Mouse (Mus musculus) adrenal gland, postnatal 10 days (tissue): Measurements from ENCODE around the gene Csf3r. TPM values are rescaled to one million over a fixed set of nuclear protein-coding genes. Genes with fewer than 3 reads are reported as not detected.
A peak's percentile ranks its signal among the peaks of the same experiment; 100 is the strongest.

ENCODE experiments used
- DNase-seq: peaks from one replicate; pipeline ENCODE4 v3.0.0; 2021; ENCODE audit warnings: mixed read lengths
- total RNA-seq, 2 experiments: library from RNA; stranded (reverse); gene quantifications; 2 replicates each; pipeline ENCODE4 v1.2.3; 2021

Gene Csf3r
- total RNA-seq, 2 experiments from 2014 or later = 1.4 to 1.9 TPM

DNA sequence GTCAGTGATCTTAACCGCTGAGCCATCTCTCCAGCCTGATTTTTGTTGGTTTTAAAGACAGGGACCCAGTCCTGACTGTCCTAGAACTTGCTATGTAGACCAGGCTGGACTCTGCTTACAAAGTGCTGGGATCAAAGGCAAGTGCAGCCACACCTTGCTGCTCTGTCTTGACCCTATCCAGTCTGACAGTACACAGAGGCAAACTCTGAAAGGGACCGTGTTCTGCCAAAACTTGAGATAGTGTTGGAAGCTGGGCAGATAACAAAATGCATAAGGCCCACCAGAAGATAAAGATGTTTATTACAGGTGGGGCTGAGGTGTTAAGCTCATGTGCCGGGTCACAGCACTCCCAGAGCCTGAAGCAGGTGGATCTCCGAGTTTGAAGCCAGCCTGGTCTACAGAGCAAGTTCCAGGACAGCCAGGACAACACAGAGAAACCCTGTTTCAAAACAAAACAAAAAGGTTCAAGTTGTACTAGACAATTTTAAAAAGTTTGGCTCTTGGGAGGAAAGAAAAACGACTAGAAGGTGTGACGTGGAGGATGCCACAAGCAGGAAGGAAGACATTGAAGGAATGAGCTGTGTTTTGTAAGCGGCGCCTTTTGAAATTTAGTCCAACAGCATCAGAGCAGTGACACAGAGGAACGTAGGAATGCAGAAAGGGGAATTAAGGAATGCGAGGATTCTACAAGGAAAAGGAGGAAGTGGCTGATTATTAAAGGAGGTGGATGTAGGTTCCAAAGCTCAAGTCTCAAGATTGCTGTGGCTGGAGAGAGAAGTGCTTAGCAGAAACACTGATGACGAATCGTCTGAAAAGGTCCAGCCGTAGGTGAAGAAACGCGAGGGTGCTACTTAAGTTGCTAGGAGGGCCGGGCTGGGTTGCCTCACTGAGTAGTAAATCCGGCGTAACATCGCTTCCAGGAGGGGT, 33.1 kb downstream of the Csf3r start:
- no peak for DNase-seq

DNA sequence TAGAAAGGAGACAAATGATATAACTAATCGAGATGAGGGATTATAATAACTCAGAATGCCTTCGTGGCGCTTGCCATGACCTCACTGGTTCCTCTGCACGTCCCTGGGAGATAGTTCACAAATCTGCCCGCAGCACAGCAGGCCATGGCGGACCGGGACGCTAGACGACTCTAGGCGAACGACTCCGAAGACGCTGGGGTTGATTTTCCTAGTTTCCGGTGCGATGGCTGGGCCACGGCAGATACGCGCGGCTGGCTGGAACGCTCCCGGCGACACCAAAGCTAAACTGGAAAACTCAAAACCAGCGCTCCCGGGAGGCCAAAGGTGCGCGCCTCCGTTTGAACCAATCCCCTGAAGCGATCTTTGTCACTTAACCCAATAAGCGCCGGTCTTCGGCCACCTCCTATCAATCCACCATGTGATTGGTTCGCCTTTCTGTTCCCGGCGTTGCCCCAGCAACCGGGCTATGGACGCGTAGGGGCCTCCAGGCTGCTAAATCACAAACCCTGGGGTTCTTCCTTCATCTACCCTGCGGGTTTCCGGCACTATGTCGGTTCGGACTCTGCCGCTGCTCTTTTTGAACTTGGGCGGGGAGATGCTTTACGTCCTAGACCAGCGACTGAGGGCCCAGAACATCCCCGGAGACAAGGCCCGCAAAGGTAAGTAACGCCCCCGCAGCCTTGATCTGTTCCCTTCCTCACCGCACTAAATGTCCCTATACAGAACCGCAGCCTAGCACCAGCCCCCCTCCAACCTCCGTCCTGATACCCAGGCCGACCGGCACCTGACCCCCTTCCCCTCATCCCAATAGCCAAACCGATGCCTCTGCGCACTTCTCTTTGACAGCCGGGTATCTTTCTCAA, 34.0 kb downstream of the Csf3r start, which contains the start of gene Oscp1:
TSS of gene Oscp1 (plus strand) at position 432 of the 863 bp plus-strand sequence.
- peak; percentile 92 for DNase-seq

DNA sequence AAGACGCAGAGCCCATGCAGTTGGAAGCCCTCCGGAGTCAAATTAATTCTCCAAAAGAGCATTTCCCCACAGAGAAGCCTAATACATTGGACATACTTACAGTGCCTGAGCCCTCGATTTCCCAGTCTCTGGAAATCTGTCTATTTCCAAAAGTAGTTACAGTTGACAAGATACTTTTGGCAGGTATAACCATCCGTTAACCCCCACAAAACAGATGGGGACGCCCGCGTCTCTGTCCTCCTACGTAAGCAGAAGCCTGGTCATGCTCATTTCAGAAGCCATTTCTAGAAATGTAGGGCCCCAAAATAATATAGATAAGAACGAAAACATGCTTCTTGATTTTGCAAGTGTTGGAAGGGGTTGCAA, 34.6 kb downstream of the Csf3r start:
- no peak for DNase-seq

DNA sequence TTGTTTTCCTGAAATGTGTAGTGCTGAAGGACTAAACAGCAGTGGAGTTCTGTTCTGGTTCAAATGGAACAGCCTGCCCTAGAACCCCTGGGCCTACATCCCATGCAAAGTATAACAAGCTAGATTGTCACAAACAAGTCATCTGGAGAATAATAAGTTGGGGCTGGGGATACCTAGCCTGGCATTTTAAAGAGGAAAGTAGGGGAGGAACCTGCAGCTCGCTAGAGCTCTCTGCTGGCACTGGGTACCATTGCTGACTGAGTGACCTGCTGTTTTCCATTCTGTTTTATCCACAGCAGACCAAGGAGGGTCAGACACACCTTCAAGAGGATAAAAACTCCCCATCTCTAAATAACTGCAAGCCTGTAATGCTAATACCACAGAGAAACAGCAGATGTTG, 38.5 kb downstream of the Csf3r start:
- DNase-seq = peak; percentile 34

DNA sequence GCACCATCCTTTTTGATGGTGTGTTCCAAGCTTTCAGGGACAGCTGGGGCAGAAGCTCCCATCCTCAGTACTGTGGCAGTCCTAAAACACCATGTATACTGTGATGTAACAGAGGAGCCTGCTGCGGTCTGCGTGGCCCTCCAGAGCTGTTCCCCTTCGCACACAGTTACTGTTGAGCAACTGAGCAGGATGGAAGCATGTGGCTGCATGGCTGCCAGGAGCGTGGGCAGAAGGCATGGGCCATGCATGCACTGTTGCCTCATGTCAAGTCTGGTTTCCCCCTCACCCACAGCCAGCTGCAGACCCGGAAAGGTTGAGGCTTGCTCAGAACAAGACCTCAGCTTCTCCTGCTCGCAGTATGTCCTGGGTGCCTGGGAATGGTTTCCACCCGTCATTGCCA, 40.9 kb downstream of the Csf3r start:
- no peak for DNase-seq

DNA sequence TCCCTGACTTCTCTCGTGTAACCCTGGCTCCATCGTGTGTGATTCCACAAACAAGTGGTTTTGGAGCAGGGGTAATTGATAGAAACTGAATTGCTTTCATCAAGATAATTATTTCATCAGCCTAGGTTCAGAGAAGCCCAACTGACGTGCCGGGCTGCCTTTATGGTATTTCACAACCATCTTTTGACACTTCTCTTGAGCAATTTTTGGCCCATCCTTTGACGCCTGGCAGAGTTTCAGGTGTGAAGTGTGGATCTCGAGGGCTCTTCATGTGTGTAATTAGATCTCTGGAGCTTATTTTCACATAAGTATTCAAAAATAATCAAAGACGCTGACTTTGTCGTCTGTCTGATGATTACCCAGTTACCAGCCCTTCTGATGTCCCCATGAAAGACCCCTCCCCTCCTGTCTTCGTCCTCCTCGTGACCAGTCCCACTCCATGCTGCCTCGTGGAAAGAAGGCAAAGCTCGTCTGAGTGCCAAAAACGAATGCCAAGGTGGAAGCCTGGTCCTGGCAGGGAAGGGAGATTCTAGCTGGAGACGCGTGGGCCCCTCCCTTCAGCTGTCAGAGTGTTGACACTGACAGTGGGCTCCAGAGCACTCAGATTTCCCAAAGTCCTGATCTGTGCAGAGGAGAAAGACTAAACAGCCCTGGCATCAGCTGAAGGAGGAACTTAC, 43.2 kb downstream of the Csf3r start:
- DNase-seq = peak; percentile 35

DNA sequence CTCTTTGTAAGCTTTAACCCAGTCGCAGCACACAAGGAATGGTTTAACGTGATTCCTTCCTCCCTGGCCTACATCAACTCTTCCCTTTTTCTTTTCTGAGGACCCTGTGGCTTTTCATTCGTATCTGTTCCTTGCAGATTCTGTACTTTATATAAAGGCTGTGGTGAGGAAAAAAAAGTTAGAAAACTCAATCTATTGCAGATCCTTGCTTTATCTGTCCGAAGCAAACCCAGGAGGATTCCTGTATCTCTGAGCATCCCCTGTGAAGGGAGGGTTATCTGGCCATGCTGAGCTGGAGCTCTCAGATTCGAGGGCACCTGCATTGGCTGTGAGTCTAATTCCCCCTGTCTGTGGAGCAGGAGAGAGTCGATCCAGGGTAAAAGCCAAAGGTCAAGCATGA, 44.5 kb downstream of the Csf3r start:
- no peak for DNase-seq

DNA sequence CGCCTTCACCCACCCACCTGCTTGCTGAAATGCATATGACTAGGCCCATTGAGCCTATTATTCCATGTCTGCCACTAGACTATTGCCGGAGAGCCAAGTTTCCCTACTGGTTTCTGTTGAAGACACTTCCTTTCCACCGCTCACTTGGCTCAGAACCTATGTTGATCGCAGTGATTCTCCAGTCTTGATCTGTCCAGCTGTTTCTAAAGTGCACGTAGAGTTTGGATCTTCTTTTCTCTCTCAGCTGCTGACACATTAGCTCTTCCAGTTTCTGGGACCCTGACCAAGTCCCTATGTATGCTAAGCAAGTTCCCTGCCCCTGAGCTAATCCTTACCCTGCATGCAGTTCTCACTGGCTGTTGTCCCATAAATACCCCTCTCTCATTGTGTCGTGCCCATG, 53.5 kb downstream of the Csf3r start:
- DNase-seq = no peak

DNA sequence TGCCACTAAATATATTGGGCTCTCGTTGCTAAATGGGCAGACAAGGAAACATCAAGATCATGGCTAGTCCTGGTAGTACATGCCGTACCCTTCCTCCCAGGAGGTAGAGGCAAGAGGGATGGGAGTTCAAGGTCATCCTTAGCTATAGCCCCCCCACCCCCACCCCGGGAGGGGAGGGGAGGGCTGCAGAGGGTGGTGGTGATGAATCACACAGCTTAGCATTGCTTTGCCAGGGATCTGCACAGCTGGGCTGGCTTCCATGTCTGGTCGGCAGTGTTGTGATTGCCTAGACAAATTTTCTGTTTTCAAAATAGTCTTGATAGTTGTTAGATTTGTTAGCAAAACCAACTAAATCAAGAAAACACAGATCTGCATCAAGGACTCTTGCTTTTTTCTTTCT, 54.9 kb downstream of the Csf3r start:
- DNase-seq = no peak

DNA sequence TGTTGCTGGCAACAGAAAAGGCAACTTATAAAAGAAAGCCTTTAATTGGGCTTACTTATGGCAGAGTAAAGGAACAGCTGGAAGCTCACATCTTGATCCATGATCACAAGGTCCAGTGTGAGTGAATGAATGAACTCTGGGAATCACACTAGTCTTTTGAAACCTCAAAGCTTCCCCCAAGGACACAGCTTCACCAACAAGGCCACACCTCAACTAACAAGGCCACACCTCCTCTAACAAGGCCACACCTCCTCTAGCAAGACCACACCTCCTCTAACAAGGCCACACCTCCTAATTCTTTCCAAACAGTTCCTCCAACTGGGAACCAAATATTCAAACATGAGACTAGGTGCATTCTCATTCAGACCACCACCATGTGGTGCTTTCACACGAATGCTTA, 57.3 kb downstream of the Csf3r start:
- no peak for DNase-seq

DNA sequence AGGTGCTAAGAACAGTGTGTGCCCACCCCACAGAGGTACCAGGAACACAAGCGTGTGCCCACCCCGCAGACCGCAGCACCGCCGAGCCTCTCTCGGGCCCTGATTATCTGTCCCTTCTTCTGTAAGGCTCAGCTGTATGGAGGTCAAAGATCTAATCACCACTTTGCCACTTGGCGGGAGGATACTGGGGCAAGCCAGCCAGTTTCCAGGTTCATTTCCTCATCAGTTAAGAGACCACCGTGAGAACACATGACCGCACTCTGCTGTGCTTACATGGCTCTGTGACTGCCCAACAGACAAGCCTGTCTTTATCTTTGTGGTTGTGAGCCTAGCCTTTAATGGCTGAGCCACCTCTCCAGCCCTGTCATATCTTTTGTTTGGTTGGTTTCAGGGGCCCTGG, 58.7 kb downstream of the Csf3r start:
- no peak for DNase-seq

DNA sequence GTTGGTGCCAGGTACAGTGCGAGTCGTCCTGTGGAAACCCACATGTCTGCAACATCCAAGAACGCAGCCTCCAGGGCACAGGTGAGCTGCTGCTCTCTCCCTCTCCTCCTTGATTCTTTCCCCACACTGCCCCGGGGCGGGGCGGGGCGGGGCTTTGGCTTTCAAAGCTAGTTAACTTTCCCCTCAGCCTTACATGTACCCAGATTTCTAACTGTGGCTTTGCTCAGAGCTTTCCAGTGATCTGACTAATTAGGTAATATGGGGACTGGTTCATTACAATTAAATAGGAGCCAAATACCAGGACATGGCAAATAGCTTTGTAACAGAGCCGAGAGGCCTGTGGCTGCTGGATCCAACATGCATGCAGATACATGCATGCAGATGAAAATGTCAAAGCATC, 60.0 kb downstream of the Csf3r start:
- DNase-seq = no peak

DNA sequence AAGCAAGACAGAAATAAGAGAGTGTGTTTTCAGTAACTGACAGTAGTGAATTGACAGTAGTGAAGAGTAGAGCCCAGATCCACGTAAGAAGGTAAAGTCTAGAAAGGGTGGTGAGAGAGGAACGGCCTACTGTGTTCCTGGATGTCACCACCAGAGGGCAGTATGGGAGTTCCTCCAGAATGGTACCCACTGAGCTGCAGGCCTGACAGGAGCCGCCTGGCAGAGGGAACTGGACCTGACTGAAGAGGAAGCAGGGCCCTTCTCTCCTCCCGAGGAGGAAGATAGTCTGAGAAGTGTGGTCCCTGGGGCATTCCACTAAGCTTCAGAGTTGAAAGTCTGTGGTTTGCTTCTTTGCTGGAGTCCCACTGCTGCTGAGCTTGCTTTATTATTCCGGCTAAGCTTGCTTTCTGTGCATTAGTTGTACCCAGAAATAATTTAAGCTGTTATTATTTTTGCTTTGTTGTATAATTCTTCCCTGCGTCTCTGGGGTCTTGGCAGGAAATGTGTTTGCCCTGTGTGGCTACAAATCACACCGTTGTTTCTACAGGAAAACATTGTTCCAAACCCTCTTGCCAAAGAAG, 61.7 kb downstream of the Csf3r start:
- DNase-seq = peak; percentile 89

DNA sequence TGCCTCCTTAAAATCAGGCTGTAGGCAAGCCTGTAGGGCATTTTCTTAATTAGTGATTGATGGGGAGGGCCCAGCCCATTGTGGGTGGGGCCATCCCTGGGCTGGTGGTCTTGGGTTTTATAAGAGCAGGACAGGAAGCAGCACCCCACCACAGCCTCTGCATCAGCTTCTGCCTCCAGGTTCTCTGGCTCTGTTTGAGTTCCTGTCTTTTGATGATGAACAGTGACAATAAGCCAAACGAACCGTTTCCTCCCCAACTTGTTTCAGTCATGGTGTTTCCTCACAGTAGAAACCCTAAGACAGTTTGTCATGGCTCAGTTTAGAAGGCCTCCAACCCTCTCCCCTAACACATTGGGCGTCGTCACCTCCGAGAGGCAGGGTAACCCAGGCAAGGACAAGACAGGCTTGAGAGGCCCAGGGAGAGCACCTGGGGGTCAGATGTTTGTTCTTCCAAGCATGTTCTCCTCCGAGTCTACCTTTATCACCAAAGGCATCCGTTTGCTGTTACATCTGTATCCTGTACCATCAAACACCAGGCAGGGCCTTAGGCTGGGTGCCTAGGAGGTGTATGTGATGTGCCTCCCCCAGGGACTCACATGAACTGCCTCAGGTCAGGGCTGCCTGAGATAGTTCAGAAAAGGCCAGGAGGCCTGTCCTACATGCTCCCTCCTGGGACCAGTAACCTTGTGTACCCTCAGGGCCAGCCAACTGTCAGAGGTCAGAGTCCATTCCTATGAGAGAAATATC, 65.9 kb downstream of the Csf3r start:
- no peak for DNase-seq

DNA sequence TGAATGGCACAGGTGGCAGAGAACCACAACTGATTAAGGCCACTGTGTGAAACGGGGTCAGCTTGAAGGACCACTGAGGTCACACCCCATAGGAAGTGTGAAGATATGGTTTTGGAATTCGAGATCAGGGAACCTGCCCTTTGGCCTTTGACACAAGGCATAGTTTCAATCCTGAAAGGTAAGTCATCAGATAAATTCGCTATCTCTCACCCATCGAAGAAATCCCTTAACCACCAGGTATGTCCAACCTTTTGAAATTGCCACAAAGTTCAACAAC, 66.4 kb downstream of the Csf3r start:
- DNase-seq = no peak

DNA sequence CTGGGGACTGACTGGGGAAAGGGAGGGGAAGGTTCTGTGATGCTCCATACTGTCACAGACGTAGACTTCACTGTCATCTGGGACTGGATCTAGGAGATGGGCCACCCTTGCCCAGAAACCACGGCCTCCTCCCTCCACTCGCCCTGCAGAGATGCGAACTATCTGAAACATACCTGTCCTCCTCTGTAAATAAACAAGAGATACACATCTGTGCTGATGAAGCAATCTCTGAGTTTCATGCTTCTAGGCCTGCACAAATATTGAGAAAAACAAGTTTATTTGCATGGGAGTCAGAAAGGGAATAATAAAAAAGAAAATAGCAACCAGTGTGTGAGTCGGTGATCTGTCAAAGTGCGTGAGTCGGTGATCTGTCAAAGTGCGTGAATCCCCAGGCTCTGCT, 67.5 kb downstream of the Csf3r start:
- DNase-seq = no peak

Other genes starting within 250 kb of the Csf3r start
- gene Mrps15, start 22.4 kb downstream of the Csf3r start, total RNA-seq = 10 to 100 TPM; 72.3 to 78.8 TPM
- 10 to 100 TPM in 1 of 2 experiments, 1 to 10 TPM in 1; 8.2 to 11.2 TPM for gene Oscp1, start 34.0 kb downstream of the Csf3r start, total RNA-seq
- gene Lsm10, start 72.1 kb downstream of the Csf3r start, total RNA-seq = 10 to 100 TPM; 18.2 to 23.2 TPM
- gene Stk40, start 79.4 kb downstream of the Csf3r start, total RNA-seq = 10 to 100 TPM; 48.4 to 53.0 TPM
- 10 to 100 TPM; 36.3 to 41.2 TPM for gene Eva1b, start 123.2 kb downstream of the Csf3r start, total RNA-seq
- gene Sh3d21, start 138.9 kb downstream of the Csf3r start, total RNA-seq = 1 to 10 TPM; 3.3 to 3.9 TPM
- 100 to 1,000 TPM; 177 to 229 TPM for gene Thrap3, start 178.2 kb downstream of the Csf3r start, total RNA-seq
- 10 to 100 TPM; 60.4 to 72.7 TPM for gene Map7d1, start 231.8 kb downstream of the Csf3r start, total RNA-seq
- 10 to 100 TPM; 73.1 to 74.8 TPM for gene Trappc3, start 237.8 kb downstream of the Csf3r start, total RNA-seq